Mouse (Mus musculus) C2C12 (cell line): ENCODE measurements at regions not wholly inside any gene's neighbourhood (a gene's known extent, or its start where the extent isn't known, plus 50 kb on each side); places are given as distances from the start of the nearest gene placed in this dataset.

Source experiments
- H3K27me3 ChIP-seq: one replicate; pipeline ENCODE4 v1.6.1; 2011; ENCODE audit not compliant: control insufficient read depth, insufficient read depth, insufficient read length
- H3K36me3 ChIP-seq: one replicate; pipeline ENCODE4 v1.6.1; 2011; ENCODE audit not compliant: control insufficient read depth, insufficient read depth
- H3K4me3 ChIP-seq: one replicate; pipeline ENCODE4 v1.5.1; 2011; ENCODE audit warnings: mild to moderate bottlenecking, control low read depth; ENCODE audit not compliant: poor library complexity, insufficient read depth, severe bottlenecking
- H3K79me2 ChIP-seq: one replicate; pipeline ENCODE4 v1.6.1; 2011; ENCODE audit not compliant: control insufficient read depth, insufficient read depth
- H3K79me3 ChIP-seq: one replicate; pipeline ENCODE4 v1.6.1; 2011; ENCODE audit warnings: low read depth, control low read depth
- H3ac ChIP-seq: one replicate; pipeline ENCODE3; 2011; ENCODE audit warnings: low read depth; ENCODE audit not compliant: control insufficient read depth, insufficient read length
- CEBPB ChIP-seq: IDR thresholded peaks from one replicate; pipeline ENCODE4 v1.6.1; 2011; ENCODE audit warnings: low read depth, mild to moderate bottlenecking, control low read depth, moderate library complexity
- CTCF ChIP-seq: IDR thresholded peaks from one replicate; pipeline ENCODE4 v1.5.1; 2011; ENCODE audit not compliant: control insufficient read depth, insufficient read depth, insufficient read length
- FOSL1 ChIP-seq: IDR thresholded peaks from one replicate; pipeline ENCODE4 v1.8.0; 2011; ENCODE audit warnings: mild to moderate bottlenecking, low read length; ENCODE audit not compliant: poor library complexity, insufficient read depth, severe bottlenecking
- MAX ChIP-seq: IDR thresholded peaks from one replicate; pipeline ENCODE4 v1.6.1; 2011; ENCODE audit warnings: mild to moderate bottlenecking, control low read depth
- MYOD1 ChIP-seq: IDR thresholded peaks from one replicate; pipeline ENCODE4 v1.6.1; 2011; ENCODE audit warnings: low read depth; ENCODE audit not compliant: control insufficient read depth, insufficient read length
- MYOG ChIP-seq: IDR thresholded peaks from one replicate; pipeline ENCODE4 v1.6.1; 2011; ENCODE audit not compliant: control insufficient read depth, insufficient read length; ENCODE audit errors: extremely low read depth
- USF1 ChIP-seq: IDR thresholded peaks from one replicate; pipeline ENCODE4 v1.6.1; 2011; ENCODE audit warnings: low read depth, mild to moderate bottlenecking, control low read depth, moderate library complexity

GRCm38 (mm10) chr2:168352626-168353025, 71.1 kb upstream of the Kcng1 start:
- no peak for TF ChIP-seq CTCF
- no peak for TF ChIP-seq CEBPB
- no peak for TF ChIP-seq MAX
- no peak for TF ChIP-seq FOSL1
- TF ChIP-seq MYOD1: no peak
- TF ChIP-seq USF1: no peak
- TF ChIP-seq MYOG: no peak
- H3K36me3 ChIP-seq: no peaks in the 10 kb centered on the region
- peaks cover 39% of the 10 kb centered on the region for H3K27me3 ChIP-seq
- no peaks in the 10 kb centered on the region for H3K79me3 ChIP-seq
- no peak overlapping the region for H3ac ChIP-seq
- H3K4me3 ChIP-seq: no peak overlapping the region
- no peaks in the 10 kb centered on the region for H3K79me2 ChIP-seq

DNA sequence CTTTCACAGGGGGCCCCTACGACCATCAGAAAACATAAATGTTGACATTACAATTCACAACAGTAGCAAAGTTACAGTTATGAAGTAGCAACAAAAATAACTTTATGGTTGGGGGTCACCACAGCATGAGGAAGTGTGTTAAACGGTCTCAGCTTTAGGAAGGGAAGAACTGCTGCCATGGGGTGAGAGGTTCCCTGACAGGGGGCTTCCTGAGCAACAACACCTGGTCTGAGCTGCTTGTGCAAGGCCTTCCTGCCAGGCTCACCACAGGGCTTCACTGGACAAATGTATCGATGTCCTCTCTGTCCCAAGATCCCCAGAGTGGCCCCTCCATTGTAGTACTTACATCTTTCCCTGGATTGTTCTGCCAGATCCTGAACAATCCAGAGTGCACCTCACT, 70.7 kb upstream of the Kcng1 start:
- Histone ChIP-seq H3K36me3 (no peaks in the 10 kb centered on the region), H3K79me3 (no peaks in the 10 kb centered on the region), H3K27me3 (peaks cover 39% of the 10 kb centered on the region), H3ac (no peak overlapping the region), H3K4me3 (no peak overlapping the region), H3K79me2 (no peaks in the 10 kb centered on the region)
- TF ChIP-seq FOSL1: no peak
- no peak for TF ChIP-seq CEBPB
- TF ChIP-seq MYOD1: no peak
- TF ChIP-seq MAX: no peak
- no peak for TF ChIP-seq USF1
- TF ChIP-seq MYOG: no peak
- TF ChIP-seq CTCF: no peak

DNA sequence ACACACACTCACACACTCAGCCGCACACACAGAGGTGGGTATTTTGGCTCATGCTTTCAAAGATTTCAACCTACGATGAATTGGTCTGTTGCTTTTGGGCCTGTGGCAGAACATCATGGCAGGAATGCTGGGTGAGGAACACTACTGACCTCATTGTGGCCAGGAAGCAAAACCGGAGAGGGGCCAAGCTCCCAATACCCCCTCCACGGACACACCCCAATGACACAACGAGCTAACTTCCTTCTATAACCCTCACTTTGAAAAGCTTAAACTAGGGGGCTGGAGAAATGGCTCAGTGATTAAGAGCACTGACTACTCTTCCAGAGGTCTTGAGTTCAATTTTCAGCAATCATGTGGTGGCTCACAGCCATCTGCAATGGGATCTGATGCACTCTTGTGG, 63.8 kb upstream of the Kcng1 start:
- H3K79me3 ChIP-seq: no peaks in the 10 kb centered on the region
- no peak for TF ChIP-seq MYOG
- TF ChIP-seq CTCF: no peak
- TF ChIP-seq MYOD1: no peak
- TF ChIP-seq USF1: no peak
- no peak for TF ChIP-seq CEBPB
- TF ChIP-seq FOSL1: no peak
- TF ChIP-seq MAX: no peak

GRCm38 (mm10) chr2:168343705-168344104, 62.2 kb upstream of the Kcng1 start:
- Histone ChIP-seq H3ac (no peak overlapping the region), H3K36me3 (no peaks in the 10 kb centered on the region), H3K4me3 (no peak overlapping the region), H3K27me3 (peaks cover 39% of the 10 kb centered on the region), H3K79me2 (no peaks in the 10 kb centered on the region), H3K79me3 (no peaks in the 10 kb centered on the region)
- no peak for TF ChIP-seq MYOD1

More for the DNA sequence above, 63.8 kb upstream of the Kcng1 start:
- no peak overlapping the region for H3ac ChIP-seq
- no peaks in the 10 kb centered on the region for H3K36me3 ChIP-seq
- no peak overlapping the region for H3K4me3 ChIP-seq
- peaks cover 23% of the 10 kb centered on the region for H3K27me3 ChIP-seq
- H3K79me2 ChIP-seq: no peaks in the 10 kb centered on the region

DNA sequence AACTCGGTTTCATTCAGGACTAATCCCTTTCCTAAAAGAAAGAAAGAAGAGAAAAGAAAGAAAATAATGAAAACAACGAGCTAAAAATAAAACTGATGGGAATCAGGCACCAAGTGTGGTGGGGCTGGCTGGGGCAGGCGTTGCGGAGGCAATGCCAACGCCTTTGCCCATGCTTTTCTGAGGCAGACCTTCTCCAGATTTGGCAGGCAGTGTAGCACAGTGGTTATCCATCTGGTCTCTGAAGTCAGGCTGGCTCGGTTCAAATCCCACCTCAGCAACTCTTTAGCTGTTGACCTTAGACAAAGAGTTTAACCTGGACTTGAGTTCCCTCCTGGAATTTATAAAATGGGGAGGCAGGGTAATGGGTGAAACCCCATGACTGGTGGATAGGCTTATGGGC, 57.3 kb upstream of the Kcng1 start:
- H3K79me2 ChIP-seq: no peaks in the 10 kb centered on the region
- H3K79me3 ChIP-seq: no peaks in the 10 kb centered on the region
- H3ac ChIP-seq: no peak overlapping the region
- TF ChIP-seq USF1: no peak
- no peak for TF ChIP-seq MAX
- TF ChIP-seq MYOD1: no peak
- no peak for TF ChIP-seq FOSL1
- TF ChIP-seq MYOG: no peak
- no peak for TF ChIP-seq CEBPB
- no peak for TF ChIP-seq CTCF
- H3K27me3 ChIP-seq: peaks cover 43% of the 10 kb centered on the region
- H3K36me3 ChIP-seq: no peaks in the 10 kb centered on the region
- no peak overlapping the region for H3K4me3 ChIP-seq

GRCm38 (mm10) chr2:168338382-168338781, 56.8 kb upstream of the Kcng1 start:
- H3K27me3 ChIP-seq: peaks cover 39% of the 10 kb centered on the region
- H3K79me3 ChIP-seq: no peaks in the 10 kb centered on the region
- no peak overlapping the region for H3K4me3 ChIP-seq
- H3ac ChIP-seq: no peak overlapping the region
- TF ChIP-seq USF1 (no peak), FOSL1 (no peak), CEBPB (no peak), CTCF (no peak), MYOD1 (no peak), MAX (no peak), MYOG (no peak)
- no peaks in the 10 kb centered on the region for H3K79me2 ChIP-seq
- H3K36me3 ChIP-seq: no peaks in the 10 kb centered on the region

DNA sequence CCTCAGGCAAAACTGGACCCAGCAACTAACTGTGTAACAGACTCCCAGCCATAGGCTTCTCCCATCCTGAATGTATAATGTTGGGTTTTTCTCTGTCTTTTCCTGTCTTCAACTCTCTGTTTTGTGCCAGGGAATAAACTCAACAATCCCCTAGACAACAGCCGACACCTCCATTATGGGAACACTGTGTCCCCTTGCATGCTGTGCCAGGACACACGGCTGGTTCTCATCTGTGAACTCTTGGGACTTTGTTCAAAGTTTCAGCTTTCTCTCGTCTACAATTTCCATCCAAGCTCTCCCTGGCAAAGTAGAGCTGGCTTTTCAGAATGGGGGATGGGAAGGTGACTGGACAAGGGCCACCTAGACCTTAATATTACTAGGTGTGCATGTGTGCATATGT, 56.1 kb upstream of the Kcng1 start:
- Histone ChIP-seq H3K36me3 (no peaks in the 10 kb centered on the region), H3ac (no peak overlapping the region), H3K79me3 (no peaks in the 10 kb centered on the region), H3K27me3 (peaks cover 36% of the 10 kb centered on the region), H3K79me2 (no peaks in the 10 kb centered on the region), H3K4me3 (no peak overlapping the region)
- TF ChIP-seq CTCF: no peak
- TF ChIP-seq USF1: no peak
- TF ChIP-seq MYOD1: no peak
- TF ChIP-seq MAX: no peak
- TF ChIP-seq MYOG: no peak
- no peak for TF ChIP-seq CEBPB
- TF ChIP-seq FOSL1: no peak
